Mouse (Mus musculus) C3H10T1/2 (cell line): ENCODE data around the gene Loxl4. TPM values are rescaled to one million over a fixed set of nuclear protein-coding genes. Genes with fewer than 3 reads are reported as not detected.

Experiments used
- polyA plus RNA-seq, 2 experiments: library from polyadenylated mRNA; unstranded; fragments of >200 nt; fragmentation: generic; extraction: Trizol; gene quantifications; one replicate each; pipeline ENCODE4 v1.2.1; 2012; ENCODE audit warnings: missing spikeins in 2 of 2

Loxl4 gene
- polyA plus RNA-seq = 10 to 100 TPM; 11.2 to 12.6 TPM

DNA sequence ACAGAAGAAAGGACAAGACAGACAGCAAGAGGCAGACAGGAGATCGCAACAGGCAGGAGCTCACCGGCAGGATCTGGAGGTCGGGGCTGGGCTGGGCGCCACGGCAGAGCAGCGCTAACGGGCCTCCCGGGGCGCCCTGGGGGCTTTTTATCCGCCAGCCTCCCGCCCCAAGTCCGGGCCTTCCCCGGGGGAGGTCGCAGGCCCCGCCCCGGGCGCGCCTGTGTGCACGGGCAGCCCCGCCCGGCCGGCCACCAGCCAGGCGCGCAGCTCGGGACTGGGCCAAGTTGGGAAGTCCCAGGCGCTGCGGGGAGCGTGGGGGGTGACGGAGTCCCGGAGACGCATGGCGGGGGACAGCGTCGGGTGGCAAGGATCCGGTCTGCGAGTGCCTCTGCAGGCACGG, at the start of gene Loxl4:
Loxl4 (minus strand) TSS at position 160 of the 400 bp plus-strand sequence.

Other genes with a start within 250 kb of the Loxl4 start
- gene Crtac1, start 181.0 kb downstream of the Loxl4 start, polyA plus RNA-seq = not detected
- gene R3hcc1l, start 94.1 kb downstream of the Loxl4 start, polyA plus RNA-seq = 1 to 10 TPM in 1 of 2 experiments, under 1 TPM in 1; 0.75 to 7.7 TPM
- not detected for gene Pyroxd2, start 140.0 kb upstream of the Loxl4 start, polyA plus RNA-seq
- gene Hps1, start 167.2 kb upstream of the Loxl4 start, polyA plus RNA-seq = 10 to 100 TPM in 1 of 2 experiments, 1 to 10 TPM in 1; 6.7 to 12.5 TPM